Mouse (Mus musculus) testis, postnatal 10 days (tissue): ENCODE data around the gene Slc39a13.
"Not testable (repeated sequence)": the region's sequence is repeated elsewhere in the genome, so short reads cannot be mapped to it uniquely, and the experiment has no call there.

ENCODE experiments used
- DNase-seq: peaks from one replicate; pipeline ENCODE4 v3.0.0; 2021; ENCODE audit warnings: low spot score

The Slc39a13 gene

DNA sequence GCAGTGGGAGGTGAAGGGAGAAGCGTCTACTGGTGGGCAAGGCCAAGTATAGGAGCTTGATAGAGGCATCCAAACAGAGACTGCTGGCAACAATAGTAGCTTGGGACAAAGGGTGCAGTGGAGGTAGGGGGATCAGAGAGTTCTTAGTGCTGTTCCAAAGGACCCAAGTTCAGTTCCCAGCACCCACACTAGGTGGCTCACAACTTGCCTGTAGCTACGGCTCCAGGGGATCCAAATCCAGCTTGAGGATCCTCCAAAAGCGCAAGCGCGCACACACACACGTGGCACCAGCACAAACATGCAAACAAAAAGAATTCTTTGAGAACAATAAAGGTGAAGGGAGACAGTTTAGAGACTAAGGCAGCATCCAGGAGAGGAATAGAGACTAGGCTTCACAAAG is 6.0 kb downstream of the Slc39a13 start:
- no peak for DNase-seq

DNA sequence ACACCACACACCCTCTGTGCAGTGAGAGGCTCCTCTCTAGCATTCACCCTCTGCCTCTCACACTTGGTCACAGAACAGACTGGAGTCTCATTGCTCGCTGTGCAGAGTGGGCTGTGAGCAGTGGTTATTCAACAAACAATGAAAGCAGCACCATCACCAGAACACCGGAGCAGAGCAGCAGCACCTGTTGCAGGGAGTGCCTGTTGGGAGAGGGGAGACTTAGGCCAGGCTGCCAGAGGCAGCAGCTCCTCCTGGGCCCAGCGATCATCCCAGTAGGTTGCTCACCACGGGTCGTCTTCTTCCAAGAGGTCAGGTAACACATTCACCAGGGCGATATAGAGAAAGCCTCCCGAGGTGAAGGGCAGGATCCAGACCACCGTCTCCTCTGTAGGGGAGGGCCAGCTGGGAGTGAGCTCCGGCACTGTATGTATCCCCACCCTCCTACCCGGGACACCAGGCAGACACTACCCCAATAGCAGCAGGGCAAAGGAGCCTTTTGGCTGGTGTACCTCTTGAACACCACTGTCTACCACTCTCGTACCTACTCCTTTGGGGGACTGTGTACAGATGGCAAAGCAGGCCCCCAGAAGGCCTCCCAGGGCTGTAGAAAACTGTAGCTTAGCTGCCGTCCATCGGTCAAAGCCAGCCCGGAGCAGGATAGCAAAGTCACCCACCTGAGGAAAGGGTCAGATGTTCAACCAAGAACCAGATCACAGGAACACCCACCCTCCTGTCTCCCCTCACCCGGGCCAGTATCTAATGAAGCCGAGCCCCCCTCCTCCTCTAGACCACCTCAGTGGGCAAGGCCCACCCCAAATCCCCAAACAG is 7.2 kb downstream of the Slc39a13 start:
- DNase-seq, result no peak

- no peak for DNase-seq
Measured at GRCm38 (mm10) chr2:91061849-91062481, 8.3 kb downstream of the Slc39a13 start.

GRCm38 (mm10) chr2:91060544-91061355 is 9.5 kb downstream of the Slc39a13 start:
- DNase-seq, result peak; percentile 79

GRCm38 (mm10) chr2:91059376-91059775 is 10.8 kb downstream of the Slc39a13 start:
- DNase-seq, result no peak

GRCm38 (mm10) chr2:91058435-91058834 is 11.8 kb downstream of the Slc39a13 start:
- no peak for DNase-seq

GRCm38 (mm10) chr2:91053934-91054382 is 16.3 kb downstream of the Slc39a13 start, which contains the start of gene Psmc3:
Gene Psmc3 (plus strand): TSS chr2:91054009.
- DNase-seq, result peak; percentile 99

DNA sequence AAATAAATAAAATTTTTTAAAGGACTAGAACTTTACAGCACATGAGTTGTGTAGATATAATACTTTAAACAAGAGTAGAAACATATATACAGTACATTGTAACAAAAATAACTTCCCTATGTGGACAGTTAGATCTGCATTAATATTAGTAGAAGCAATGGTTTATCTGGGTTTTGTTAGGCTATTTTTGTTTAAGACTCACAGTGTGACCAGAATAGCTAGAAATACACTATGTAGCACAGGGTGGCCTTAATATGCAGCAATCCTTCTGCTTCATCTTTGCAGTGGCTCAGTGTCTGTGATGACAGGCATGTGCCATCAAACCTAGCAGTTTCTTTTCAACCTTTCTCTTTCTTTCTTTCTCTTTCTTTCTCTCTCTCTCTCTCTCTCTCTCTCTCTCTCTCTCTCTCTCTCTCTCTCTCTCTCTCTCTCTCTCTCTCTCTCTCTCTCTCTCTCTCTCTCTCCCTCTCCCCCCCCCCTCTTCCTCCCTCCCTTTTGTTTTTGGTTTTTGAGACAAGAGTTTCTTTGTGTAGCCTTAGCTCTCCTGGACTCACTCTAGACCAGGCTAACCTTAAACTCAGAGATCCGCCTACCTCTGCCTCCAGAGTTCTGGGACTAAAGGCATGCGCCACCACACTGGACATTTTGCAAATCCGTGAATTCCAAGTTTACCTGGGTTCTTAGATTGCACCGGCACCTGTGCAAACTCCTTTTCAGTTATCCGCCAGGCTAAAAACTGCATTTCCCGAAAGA is 16.9 kb downstream of the Slc39a13 start:
- DNase-seq, result no peak

DNA sequence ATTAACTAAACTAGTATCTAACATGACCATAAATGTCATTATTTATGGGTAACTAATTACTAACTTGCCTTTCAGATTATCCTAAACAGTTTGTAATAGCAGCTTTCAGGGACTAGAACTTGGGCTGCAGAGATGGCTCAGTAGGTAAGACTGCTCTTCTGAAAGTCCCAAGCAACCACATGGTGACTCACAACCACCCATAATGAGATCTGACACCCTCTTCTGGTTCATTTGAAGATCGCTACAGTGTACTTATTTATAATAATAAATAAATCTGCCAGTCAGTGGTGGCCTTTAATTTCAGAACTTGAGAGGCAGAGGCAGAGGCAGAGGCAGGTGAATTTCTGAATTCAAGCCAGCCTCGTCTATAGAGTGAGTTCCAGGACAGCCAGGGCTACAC is 17.5 kb downstream of the Slc39a13 start:
- no peak for DNase-seq

DNA sequence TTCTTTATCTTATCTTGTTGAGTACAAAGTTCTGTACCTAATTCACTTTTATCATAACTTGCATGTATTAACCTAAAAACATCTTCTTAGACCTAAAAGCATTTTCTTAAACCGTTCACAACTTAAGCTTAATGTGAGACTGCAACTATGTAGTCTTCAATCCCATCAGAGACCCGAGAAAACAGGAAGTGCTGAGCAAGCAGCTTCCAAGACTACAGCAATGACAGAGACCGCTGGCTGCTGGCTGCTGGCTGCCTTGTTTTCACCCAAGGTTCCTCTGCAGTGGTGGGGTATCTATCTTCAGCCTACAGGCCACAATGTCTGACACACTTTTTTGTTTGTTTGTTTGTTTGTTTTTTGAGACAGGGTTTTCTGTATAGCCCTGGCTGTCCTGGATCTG is 18.3 kb downstream of the Slc39a13 start:
- no peak for DNase-seq

GRCm38 (mm10) chr2:91047359-91047758 is 22.9 kb downstream of the Slc39a13 start:
- DNase-seq, result no peak

GRCm38 (mm10) chr2:91045805-91046204 is 24.4 kb downstream of the Slc39a13 start:
- not testable (repeated sequence) for DNase-seq

- DNase-seq, result no peak
Measured at GRCm38 (mm10) chr2:91044727-91045126, 25.5 kb downstream of the Slc39a13 start.

GRCm38 (mm10) chr2:91042651-91043398 is 27.4 kb downstream of the Slc39a13 start:
- DNase-seq, result no peak

GRCm38 (mm10) chr2:91041786-91042185 is 28.4 kb downstream of the Slc39a13 start:
- no peak for DNase-seq

DNA sequence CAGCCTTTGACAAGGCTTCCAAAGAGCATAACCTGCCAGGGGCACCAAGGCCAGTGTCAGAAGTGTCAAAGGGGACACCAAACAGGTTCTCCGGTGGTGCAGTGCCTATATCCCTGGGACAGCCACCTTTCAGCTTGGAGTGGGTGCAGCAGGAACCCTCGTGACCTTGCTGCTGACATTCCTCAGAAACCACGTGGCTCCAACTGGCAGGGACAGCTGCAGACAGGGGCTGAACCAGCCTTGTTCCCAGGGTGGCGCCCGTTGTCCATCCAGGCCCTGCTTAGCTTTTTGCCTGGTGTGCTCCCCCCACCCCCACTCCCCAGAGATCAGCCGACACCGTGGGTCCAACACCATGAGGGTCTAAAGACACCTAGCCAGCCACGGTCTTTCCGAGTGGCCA is 34.8 kb downstream of the Slc39a13 start, which contains the start of gene Rapsn:
Gene Rapsn (plus strand): TSS at position 236 of the 400 bp plus-strand sequence.
- DNase-seq, result no peak

DNA sequence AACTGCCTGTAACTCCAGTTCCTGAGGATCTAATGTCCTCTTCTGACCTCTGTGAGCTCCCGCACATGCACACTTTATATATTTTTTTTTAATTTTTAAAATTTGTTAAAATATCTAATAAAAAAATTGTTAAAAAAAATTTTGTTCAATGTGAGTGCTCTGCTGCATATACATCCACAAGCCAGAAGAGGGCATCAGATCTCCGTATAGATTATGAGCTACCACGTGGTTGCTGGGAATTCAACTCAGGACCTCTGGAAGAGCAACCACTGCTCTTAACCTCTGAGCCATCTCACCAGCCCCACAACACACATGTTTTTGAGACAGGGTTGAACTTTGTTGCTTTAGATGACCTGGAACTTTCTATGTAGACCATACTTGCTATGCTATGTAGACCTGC is 37.2 kb downstream of the Slc39a13 start:
- DNase-seq, result no peak

DNA sequence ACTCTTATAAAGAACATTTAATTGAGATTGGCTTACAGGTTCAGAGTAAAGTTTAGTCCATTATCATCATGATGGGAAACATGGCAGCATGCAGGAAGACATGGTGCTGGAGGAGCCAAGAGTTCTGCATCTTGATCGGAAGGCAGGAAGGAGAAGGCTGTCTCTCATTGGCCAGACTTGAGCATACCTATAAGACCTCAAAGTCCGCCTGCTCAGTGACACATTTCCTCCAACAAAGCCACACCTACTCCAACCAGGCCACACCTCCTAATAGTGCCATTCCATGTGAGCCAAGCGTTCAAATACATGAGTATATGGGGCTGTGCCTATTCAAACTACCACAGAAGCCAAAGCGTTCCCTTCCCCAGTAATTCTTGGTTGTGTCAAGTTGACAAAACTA is 39.0 kb downstream of the Slc39a13 start:
- DNase-seq, result no peak

DNA sequence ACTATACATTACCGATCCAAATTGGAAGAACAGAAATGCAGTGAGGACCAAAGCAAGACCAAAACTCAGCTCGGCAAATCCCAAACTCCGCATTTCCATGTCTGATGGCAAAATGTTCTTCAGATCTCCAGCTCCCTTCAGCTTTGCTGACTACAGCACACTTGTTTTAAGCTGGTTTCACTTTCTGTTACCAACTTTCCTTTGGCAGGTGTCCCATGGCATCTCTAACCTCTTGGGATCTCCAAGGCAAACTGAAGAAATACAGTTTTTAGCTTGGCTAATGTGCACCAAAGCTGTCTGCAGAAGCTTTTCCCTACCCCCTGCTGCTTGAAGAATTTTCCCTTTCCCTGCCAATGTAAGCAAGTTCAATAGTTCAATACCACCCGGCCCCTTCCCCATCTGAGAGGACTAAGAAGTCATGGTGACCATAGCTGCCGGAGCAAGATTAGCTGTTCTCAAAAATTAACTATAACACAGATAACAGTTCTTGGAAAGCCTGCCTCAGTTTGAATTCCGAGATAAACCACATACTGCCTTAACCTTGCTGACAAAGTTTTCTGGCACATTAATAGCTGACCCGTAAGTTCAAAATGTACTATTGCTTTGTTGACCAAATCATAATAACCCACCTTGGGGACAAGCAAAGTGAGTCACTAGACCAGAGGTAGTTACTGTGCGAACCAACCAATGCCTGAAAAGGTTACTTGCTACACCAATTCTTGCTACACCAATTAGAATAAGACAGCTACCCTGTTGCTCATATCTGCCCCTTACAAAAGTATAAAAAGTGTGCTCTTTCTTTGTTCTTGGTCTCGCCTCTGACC is 42.6 kb downstream of the Slc39a13 start:
- DNase-seq, result no peak

- no peak for DNase-seq
Measured at GRCm38 (mm10) chr2:91026491-91026890, 43.7 kb downstream of the Slc39a13 start.
